Mouse (Mus musculus) right cerebral cortex, postnatal 10 days (tissue): Measurements from ENCODE around the gene Siah2.

ENCODE experiments used
- DNase-seq, 2 experiments: peaks; one replicate each; pipeline ENCODE4 v3.0.0; 2021; ENCODE audit warnings: low spot score in 2 of 2

Siah2 gene

DNA sequence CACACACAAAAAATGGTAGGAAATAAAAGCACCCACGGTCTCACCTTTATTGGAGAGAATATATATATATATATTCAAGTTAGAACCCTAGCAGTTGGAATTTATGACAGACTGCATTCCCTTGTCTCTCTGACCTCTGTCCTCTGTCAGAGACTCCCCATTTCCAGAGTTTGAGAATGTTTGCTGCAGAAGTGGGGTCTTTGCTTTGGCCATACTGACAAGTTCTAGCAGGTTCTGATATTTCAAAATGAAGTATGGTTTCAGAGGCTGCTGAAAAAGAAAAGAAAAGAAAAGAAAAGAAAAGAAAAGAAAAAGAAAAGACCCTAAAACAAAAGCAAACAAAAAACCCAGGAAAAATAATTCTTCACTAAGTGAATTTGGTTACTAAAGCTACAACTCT, 2.8 kb upstream of the Siah2 start:
- DNase-seq: no peak

DNA sequence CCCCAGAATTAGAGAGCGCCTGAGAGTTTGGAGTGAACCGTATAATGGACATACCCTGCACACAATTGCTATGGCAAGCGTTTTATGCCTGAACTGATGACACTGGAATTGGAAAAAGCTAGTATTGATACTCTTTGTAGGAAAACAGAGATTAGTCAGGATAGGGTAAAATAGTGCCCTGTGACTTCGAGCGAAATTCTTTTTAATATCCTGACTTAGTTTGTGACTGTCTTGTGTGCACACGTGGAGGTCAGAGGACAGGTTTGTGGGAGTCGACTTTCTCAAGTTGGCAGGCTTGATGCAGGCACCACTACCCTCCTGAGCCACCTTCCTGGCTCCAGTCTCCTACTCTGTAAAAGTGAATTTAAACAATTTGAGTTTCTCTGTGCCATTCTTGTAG, 1.1 kb upstream of the Siah2 start:
- DNase-seq: no peak

DNA sequence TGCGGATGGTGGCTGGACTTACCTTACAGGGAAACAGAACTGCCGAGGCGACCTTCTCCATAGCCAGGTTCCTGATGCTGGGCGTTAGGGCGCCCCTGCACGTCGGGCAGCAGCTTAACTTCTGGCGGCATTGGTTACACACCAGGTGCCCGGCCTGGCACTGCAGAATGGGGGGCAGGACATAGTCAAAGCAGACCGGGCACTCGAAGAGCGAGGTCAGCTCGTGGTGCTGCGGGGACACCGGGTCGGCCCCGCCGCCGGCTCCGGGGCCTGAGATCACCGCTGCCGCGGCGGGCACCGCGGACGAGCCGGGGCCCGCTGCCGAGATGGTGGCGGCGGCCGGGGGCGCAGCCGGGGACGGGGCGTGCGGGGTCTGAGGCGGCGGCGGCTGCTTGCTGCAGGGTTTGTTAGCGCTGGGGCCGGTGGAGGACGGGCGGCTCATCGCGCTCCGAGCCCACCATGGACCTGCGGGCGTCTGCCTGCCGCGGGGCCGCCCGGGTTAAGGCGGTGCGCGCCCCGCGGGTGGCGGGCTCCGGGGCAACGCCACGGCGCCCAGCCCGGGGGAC, 743 bp downstream of the Siah2 start:
- peak; percentile 54 to 63 for DNase-seq

DNA sequence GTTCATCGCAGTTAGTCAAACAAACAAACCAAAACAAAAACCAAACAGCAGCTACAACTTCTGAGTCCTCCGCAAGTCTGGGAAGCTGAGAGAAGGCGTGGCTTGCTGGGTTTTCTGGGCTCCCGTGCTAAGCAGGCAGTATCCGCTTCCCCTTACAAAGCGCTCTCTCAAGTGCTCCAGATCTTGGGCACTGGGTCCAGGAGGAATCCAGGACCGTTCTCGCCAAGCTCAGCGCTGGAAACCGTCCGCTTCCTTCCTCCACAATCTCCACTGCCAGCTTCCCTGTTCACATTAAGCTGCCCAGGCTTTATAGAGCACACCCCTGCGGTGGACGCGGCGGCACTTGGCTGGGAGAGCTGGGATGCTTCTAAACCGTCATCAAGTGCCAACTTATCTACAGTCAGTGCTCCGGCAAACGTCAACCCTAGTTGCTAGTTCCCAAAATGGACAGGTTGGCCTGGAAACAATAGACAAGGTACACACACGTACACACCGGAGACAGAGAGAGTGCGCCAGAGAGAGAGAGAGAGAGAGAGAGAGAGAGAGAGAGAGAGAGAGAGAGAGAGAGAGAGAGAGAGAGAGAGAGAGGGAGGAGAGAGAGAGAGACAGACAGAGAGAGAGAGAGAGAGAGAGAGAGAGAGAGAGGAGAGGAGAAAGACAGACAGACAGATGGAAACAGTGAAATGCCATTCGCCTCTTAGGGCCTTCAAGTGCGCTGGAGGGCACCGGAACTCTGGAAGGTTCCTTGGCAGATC, 1.4 kb downstream of the Siah2 start:
- peak; percentile 68 to 72 for DNase-seq

DNA sequence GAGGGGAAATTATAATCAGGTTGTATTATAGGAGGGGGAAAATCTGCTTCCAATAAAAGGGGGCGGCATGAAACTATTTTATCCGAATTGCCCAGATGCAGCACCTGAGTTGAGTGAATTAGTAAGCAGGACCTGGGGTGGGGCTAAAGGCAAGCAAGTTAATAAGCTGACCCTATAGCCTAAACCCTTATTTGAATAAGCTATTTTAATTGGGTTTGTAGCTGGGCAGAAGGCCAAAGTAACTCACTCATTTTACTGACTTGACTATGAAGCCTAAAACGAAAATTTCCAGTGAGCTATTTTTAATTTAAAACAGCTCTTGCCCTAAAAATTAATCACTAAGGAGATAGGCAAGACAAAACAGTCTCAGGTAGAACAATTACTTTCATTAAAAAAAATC, 2.5 kb downstream of the Siah2 start:
- DNase-seq: no peak

DNA sequence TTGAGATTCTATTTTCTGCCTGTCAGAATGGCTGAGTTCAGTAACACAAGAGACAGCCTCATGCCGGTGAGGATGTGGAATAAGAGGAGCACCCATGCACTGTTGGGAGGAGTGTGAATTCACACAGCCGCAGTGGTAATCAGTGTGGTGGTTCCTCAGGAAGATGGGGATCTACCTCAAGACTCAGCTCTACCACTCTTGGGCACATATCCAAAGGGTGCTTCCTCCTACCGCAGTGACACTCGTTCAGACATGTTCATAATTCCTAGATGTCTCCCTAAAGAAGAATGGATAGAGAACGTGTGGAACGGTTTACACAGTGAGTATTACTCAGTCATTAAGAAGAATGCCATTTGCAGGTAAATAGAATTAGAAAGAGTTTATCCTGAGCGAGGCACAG, 3.1 kb downstream of the Siah2 start:
- no peak for DNase-seq

DNA sequence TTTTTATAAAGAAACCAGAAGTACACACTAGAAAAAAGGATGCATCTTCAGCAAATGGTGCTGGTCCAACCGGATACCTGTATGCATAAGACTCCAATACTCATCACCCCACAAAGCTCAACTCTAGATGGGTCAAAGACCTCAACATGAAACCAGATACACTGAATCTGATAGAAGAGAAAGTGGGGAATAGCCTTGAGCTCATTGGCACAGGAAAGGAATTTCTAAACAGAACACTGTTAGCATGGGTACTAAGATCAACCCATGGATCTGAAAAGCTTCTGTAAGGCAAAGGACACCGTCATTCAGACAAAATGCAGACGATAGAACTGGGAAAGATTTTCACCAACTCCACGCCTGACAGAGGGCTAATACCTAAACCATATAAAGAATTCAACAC, 3.6 kb downstream of the Siah2 start:
- no peak for DNase-seq

DNA sequence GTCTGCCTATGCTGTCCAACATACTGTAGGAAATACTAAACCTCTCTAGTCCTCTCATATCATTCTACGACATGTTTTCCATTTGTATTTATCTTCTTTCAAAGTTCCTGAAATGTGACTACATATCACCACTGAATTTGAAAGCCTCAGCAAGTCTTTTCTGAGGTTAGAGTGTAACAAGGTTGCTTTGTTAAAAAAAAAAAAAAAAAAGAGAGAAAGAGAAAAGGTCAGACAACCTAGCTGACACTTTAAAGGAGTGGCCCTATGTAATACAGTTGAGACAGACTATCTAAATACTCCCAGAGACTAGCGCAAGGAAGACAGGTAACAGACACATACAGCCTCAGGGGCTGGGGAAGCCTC, 5.3 kb downstream of the Siah2 start:
- no peak for DNase-seq

DNA sequence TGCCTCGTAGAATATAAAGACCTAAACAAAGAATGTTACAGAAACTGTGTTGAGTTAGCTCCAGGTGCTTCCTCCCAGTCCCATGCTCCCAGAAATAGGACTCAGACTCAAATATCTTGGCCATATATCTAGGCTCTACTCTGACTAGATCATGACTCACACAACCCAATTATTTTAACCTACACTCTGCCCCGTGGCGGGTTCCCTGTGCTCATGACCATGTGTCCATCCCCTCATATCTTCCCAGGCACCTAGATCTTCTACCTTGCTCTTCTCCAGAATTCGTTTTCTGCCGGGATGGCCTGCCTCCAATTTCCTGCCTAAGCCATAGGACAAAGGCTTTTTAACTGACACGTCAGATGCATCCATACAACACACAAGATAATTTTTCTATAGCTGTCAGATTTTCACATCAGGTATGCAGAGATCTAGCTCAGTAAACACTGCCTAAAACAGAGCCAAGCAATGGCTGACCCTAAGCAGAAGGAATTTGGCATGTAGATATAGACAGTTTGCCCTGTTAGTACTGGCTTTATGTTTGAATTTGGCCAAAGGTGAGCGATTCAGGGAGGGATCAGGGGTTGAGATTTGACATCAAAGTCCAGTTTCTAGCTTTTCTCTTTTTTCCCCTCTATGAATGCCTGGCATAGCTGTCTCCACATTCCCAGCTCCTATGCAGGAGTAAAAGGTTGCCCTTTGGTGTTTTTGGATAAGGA, 5.8 kb downstream of the Siah2 start:
- no peak for DNase-seq

DNA sequence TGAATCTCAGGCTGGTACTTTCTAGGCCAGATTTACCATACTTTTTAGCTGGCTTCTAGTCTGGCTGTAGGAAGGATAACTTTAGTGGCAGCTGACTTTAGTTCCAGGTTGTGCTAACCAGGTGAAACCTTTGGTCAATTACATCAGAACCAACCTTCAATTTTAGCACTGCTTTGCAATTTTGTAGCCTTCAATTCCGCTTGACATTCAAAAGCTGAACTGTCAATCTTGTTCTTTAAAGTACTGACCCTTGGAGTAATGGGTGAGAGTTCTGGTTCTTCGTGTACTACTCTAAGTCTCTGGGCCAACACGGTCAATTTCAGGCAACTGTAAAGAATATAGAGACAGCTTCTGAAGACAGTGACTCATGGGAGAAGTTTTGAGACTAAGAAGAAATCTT, 6.8 kb downstream of the Siah2 start:
- DNase-seq: no peak

DNA sequence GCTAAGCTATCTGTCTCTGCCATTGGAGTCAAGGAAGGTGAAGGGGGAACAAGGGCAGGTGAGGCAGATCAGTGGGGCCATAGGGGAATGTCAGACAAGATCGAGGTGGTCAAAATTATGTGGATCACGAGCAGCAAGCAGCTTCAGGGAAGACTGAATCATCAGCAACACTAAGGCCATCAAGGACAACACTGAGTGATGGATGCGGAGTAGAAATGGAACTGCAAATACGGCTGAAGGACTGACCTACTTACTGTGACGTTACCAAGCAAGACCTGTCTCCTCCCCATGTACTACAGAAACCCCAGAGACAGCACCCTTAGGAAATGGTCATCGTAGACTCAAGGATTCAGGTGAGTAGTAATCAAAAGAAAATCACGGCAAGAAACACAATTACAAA, 8.9 kb downstream of the Siah2 start:
- DNase-seq: no peak

DNA sequence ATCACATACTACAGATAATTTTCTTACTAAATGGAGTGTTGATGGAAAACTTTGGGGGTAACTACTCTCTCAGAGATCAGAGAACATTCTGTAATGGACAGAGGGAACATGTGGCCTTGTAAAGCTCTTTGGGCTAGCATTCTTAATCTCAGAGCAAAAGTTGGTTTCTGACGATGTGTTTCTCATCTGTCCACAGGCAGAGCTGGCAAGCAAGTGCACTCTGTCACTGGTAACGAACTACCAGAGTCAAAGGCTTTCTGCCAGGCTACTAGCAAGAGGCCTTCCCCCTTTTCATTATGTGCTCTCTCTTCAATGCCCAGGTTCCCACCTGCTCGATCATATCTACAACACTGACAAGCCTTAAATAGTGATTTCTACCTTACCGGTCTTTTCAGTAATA, 9.9 kb downstream of the Siah2 start:
- no peak for DNase-seq

DNA sequence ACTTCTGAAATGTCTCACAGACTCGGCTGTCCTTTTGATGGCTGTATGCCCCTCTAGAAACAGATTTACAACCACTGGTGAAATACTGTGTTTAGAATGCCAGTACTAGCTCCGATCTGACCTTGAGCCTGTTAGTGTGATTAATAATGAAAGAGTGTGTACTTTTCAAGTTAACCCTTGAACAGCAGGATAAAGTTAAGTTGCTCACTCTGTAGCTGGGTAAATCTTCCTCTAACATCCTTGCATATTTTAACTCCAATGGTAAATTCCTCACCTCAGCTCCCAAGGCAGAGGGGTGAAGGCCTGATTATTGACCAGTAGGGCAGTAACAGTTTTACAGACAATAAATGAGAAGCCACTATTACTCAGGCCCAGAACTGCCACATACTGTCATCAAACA, 10.4 kb downstream of the Siah2 start:
- DNase-seq: no peak

DNA sequence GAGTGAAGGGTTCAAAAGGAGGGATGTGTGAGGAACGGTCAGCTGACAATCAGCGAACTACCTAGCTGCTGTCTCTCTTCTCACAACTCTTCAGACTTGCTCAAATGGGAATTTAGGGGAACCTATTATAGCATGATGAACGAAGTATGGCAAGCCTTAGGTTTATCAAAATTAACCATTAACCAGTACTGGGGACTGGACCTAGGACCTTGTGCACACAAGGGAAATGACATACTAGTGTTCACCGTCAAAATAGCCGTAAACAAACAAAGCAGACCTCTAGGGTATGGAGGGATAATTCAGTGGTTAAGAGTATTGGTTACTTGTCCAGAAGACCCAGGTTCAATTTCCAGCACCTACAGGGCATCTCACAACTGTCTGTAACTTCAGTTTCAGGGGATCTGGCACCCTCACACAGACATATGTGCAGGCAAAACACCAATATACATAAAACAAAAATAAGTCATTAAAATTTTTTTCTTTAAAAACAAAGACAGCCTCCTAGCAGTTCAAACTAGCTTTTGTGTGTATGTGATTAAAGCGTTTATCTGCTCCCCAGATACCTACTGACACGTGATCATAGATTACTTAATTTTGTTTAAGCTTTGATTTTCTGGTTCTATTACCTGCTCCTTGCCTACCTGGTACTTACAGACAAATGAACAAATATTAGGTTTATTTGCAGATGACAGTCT, 11.1 kb downstream of the Siah2 start:
- DNase-seq: no peak

DNA sequence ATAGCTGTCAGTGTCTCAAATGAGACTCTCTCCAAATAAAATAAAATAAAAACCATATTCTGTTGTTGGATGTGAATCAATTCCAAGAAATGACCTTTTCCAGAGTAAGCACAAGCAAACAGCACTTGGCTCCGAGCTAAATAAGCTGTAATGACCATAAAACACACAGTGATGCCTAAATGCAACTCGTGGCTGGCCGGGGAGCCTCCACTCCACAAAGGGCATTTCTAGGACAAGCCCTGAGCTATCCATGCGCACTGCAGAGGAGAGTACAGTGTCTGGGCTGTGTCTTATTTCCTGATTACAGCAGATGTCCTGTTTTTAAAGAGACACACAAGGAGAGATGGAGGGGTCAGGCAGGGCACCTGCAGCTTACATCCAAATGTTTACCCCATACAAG, 12.2 kb downstream of the Siah2 start:
- DNase-seq: no peak

DNA sequence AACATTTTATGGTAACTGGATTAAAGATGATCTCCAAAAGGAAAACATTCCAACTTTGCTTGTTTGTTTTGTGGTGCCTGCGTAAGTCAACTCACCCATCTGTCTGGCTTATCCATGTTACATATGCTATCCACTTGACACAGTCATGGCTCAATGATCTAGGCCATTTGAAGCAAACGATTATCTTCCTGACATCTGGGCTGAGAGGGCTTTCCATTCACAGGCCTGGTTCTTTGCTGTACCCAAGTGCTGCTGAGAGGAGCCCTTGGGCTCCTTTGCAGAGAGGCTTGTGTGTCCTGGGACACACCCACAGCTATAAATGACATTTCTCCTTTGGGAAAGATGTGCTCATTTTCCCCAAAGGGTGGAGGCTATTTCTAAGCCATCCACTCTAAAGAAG, 13.3 kb downstream of the Siah2 start:
- DNase-seq: no peak

DNA sequence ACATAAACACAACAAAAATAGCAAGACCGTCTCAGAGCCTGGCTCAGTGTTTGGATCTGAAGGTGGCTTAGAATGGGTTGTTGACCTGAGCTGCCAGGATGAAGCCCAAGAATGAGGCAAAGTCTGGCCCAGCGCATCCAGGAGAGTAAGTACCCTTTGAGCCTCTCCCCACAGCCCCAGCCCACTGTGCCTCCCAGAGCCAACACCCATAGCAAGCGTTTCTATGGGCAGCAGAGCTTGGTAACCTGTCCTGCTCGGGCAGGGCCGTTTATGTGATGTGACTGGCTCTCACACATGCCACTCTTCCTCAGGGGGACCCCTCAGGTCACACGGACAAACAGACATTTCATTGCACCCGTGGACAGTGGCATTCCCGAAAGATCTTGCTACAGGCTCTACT, 13.8 kb downstream of the Siah2 start:
- no peak for DNase-seq

DNA sequence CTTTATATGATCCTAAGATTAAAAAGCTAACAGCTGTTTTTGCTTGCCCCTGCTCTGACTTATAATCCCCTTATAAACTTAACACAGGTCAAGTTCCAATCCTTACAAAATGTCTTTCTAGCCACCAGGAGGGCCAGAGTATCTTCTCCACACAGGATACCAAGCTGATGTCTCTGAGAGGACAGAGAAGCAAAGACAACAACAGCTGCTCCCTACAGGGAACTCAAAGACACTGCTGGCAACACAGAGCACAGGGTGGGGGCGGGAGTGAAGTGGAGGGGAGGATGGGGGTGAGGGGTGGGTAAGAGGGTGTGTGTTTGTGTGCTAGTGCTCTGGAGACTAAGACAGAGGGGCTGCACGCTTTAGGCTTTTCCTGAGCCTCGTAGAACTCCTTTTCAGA, 14.6 kb downstream of the Siah2 start:
- DNase-seq: no peak

DNA sequence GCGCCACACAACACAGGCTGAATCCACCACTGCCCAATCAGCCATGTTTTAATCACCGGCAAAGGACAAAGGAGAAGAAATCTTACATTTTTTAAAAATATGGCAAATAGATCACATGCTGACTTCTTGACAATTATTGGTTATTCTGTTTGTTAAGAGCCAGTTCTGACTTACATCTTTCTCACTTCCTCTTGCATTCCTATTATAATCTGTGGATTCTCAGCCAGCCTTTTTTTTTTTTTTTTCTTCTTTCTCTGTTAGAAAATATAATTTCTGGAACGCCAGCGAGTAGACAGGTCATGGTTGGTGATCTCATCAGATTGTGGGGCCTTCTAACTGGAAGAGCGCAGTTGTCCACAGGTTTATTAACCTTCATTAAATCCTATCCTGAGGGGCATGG, 18.9 kb downstream of the Siah2 start:
- no peak for DNase-seq

DNA sequence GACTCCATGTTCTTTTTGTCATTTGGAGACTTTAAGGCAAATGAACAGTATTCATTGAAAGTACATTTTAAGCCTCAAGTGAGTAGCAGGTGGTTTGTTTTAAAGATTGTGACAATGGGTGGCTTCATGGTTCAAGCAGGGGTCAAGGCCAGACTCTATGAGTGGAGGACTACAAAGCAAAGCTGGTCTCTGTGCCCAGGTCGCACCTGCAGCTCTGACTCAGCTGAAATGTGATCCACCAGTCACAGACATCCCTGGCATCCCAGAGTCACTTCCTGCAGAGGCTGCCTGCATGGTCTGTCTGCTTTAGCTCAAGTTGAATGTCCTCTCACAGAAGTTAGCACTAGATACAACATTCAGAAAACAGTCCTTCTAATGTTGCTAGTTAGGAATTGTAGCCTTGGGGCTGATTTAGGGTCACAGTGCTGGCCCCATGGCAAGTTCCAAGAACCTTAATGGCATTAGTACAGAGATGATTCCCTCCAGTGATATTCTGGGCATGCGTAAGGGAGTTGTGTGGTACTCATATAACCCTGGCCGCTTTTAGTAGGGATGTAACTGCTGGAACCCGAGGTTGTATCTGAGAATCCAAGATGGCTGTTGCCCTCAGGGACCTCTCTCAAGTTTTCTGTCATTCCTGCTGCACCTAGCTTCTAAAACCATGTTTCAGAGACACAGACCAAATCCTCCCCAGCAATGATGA, 19.6 kb downstream of the Siah2 start:
- no peak for DNase-seq

DNA sequence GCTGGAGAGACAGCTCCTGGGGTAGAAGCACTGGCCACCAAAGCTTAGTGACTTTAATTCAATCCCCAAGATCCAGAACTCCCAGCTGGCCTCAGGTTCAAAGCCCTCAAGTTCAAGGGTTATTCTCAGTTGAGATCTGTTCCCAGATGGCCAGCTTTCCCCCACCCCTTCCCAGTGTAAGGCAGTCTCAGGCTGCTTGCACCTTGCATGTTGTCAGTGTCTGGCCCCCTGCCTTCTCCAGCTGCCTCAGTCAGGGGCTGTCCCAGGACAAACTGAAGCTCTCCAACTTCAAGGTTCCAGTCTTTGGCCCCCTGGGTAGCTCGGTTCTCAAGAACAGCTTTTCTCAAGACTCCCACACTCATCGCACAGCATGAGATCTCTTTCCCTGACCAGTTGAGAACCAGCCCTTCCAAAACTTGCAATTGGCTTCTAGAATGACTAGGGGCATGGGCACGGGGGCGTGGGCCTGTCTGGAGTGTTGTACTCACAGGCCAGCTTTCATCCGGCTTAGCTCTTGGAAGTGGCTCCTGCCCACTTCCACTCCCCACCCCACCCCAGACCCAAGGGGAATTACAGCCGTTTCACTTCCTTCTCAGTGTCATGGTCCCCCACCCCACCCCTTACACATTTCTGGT, 20.5 kb downstream of the Siah2 start:
- no peak for DNase-seq

DNA sequence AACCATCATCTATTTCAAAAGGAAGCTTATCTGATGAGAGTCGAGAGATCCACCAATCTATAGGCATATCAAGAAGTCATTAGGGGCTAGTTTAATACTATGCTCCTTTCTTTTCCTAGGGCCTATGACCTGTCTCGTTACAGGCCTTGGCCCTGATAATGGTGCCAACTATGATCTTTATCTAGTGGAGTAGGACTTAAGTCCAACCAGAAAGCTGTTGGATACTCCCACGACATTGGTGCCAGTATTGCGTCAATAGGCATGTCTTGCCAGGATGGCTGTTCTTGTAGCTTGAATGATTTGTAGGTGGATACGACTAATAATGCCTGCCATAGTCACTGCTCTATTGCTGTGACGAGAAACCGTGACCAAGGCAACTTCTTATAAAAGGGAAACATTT, 28.2 kb downstream of the Siah2 start:
- no peak for DNase-seq
